Mouse (Mus musculus) gastrocnemius, adult 2 months (tissue): ENCODE measurements at regions not wholly inside any gene's neighbourhood (a gene's known extent, or its start where the extent isn't known, plus 50 kb on each side); places are given as distances from the start of the nearest gene placed in this dataset.

Source experiments
- DNase-seq: peaks from one replicate; pipeline ENCODE4 v3.0.0; 2022
- H3K27ac ChIP-seq: fragments of 200-600 bp; 2 replicates; pipeline ENCODE4 v1.8.1; 2022; ENCODE audit warnings: mild to moderate bottlenecking
- H3K4me3 ChIP-seq: fragments of 200-600 bp; 2 replicates; pipeline ENCODE4 v1.8.1; 2022; ENCODE audit warnings: mild to moderate bottlenecking, moderate library complexity
- CTCF ChIP-seq: fragments of 200-600 bp; IDR thresholded peaks from 2 replicates; pipeline ENCODE4 v1.8.1; 2022; ENCODE audit warnings: antibody characterized with exemption, mild to moderate bottlenecking, moderate library complexity
- intact Hi-C: fragments of 180-260 bp; cut with DNase I; formaldehyde crosslinking; loops from one replicate; pipeline ENCODE4 v1.15.1; 2025

DNA sequence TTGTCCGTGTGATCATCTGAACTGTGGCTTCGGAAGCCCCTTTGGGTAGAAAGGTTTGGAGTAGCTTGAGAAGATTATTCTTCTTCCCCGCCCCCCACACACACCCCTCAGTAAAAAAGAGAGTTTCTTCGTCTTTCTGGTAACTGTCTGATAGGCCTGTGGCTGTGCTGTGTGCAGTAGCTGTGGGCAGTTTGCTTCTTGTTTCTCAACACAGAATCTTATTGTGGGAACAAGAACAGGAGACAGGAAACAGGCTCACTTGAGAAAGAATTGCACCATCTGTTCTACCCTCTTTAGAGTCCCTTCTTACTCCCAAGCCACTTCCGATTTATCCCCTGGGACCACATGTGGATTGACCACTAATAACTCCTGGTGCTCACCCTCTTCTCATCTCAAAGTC lies 140.5 kb downstream of the BC067074 start:
- intact Hi-C loops: no loop called here

DNA sequence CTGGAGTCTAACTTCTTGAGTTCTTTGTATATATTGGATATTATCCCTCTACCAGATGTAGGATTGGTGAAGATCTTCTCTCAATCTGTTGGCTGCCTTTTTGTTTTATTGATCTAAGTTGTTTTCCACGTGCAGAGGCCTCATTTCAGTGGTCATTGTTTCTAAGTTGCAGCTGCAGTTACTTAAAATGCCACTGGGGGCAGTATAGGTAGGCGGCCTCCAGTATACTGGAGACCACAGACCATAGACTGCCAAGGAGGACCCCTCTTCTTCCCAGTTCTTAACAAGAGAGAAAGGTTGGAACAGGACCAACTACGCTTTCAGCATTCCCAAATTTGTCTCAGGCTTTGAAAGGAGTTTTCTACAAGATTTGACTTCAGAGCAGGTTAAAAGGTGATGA lies 136.7 kb downstream of the BC067074 start:
- peak; percentile 69 for TF ChIP-seq CTCF
- intact Hi-C loops: no loop called here
- DNase-seq: no peak

More for the DNA sequence above, 140.5 kb downstream of the BC067074 start:
- TF ChIP-seq CTCF: no peak
- Histone ChIP-seq H3K4me3 (no peak overlapping the region), H3K27ac (no peak overlapping the region)
- no peak for DNase-seq

More for the DNA sequence above, 136.7 kb downstream of the BC067074 start:
- Histone ChIP-seq H3K27ac (no peak overlapping the region), H3K4me3 (no peak overlapping the region)
